ENCODE assay signal across 8 mouse cellular contexts in the genomic region with DNA sequence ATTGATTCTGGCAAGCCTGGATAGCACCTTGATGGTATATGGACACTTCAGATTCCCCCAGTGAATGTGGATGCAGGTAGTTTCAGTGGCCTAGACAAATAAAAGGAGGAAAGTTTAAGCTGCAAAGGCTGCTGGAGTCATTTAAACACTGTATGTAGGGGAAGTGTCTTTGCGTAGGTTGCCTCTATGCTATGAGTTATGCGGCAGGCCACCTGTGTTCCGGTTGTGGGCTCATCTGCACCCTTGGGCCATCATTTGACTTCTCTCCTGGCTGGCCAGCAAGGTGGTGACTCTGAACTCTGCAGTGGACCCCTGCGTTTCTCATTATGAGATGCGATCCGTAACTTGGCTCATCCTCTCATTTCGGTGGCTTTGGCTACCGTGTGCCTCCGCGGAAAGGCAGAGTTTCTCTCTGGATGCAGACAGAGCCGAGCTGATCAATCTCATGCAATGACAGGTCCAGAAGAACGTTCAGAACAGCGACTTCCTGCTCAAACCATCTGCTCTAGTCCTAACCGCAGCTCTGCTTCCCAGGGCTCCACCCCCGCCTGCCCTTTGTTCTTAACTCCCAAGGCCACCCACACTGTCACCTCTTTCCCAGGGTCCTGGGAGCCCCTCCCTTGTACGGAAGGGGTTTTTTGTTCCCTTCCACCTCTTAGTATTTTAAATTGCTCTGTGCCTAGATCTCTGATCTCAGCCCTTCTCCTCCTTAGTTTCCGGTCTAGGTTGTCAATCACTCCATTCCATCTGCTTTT. TPM values are rescaled to one million over a fixed set of nuclear protein-coding genes. Genes with fewer than 3 reads are reported as not detected.
A peak's percentile ranks its signal among the peaks of the same experiment; 100 is the strongest.
DNase-seq lines count a peak whose midpoint lies in the region; ATAC-seq lines count a peak whose summit lies in the region.

No protein-coding gene starts in this region.

- no peak for ATAC-seq in limb, embryonic 11.5 days (ENCODE audit: insufficient number of reproducible peaks, low FRiP score, low TSS enrichment, low read depth)
- peak; percentile 79 for ATAC-seq in midbrain, embryonic 16.5 days

- peak overlapping the region; percentile 70 for H3K27ac ChIP-seq in forebrain, embryonic 10.5 days
- H3K27ac ChIP-seq in limb, embryonic 11.5 days (replicated peaks; ENCODE audit: low read depth, low read length): no peak overlapping the region
- peak overlapping the region; percentile 72 for H3K27ac ChIP-seq in midbrain, embryonic 16.5 days (ENCODE audit: low read length)

- WGBS in forebrain, embryonic 10.5 days: 31% methylated on average over 17 of the region's 17 CpGs
- WGBS in limb, embryonic 11.5 days: 35% methylated on average over 17 of the region's 17 CpGs
- WGBS in midbrain, embryonic 16.5 days: 34% methylated on average over 17 of the region's 17 CpGs

- H3K4me1 ChIP-seq in forebrain, embryonic 10.5 days: peaks cover 51% of the 10 kb centered on the region
- H3K4me1 ChIP-seq in limb, embryonic 11.5 days (ENCODE audit: control insufficient read depth, insufficient read depth, low read length): 0 out of 2 replicates have a peak, but pooled peaks cover 6% of the 10 kb centered on the region
- H3K4me1 ChIP-seq in midbrain, embryonic 16.5 days (ENCODE audit: control insufficient read depth, insufficient read depth, low read length): peaks cover 14% of the 10 kb centered on the region

- peak overlapping the region; percentile 36 for H3K4me3 ChIP-seq in forebrain, embryonic 10.5 days
- no peak overlapping the region for H3K4me3 ChIP-seq in limb, embryonic 11.5 days (ENCODE audit: low read depth, low read length)
- peak overlapping the region; percentile 4; the same call in 1 of the 2 replicates for H3K4me3 ChIP-seq in midbrain, embryonic 16.5 days (ENCODE audit: low read depth, low read length)

- H3K36me3 ChIP-seq in forebrain, embryonic 10.5 days (replicated peaks): no peaks in the 10 kb centered on the region
- no peaks in the 10 kb centered on the region for H3K36me3 ChIP-seq in limb, embryonic 11.5 days (ENCODE audit: control insufficient read depth, insufficient read depth, low read length)
- no peaks in the 10 kb centered on the region for H3K36me3 ChIP-seq in midbrain, embryonic 16.5 days (ENCODE audit: control insufficient read depth, insufficient read depth, low read length)

- H3K9me3 ChIP-seq in forebrain, embryonic 10.5 days: no peaks in the 10 kb centered on the region
- H3K9me3 ChIP-seq in limb, embryonic 11.5 days (ENCODE audit: control insufficient read depth, low read length): no peaks in the 10 kb centered on the region
- no peaks in the 10 kb centered on the region for H3K9me3 ChIP-seq in midbrain, embryonic 16.5 days (replicated peaks; ENCODE audit: control insufficient read depth, low read length, poor library complexity, severe bottlenecking)

- H3K4me2 ChIP-seq in limb, embryonic 11.5 days (ENCODE audit: low read depth, severe bottlenecking): no peak overlapping the region; the same call in 1 of the 2 replicates
- peak overlapping the region; percentile 42 for H3K4me2 ChIP-seq in midbrain, embryonic 16.5 days (ENCODE audit: low read length)

- peak; percentile 87 for DNase-seq in heart, adult 11 months
- DNase-seq in heart, adult 8-10 months (ENCODE audit: low spot score): no peak
- DNase-seq in adrenal gland, postnatal 36 days: peak; percentile 70 to 77
- DNase-seq in forebrain, embryonic 10.5 days (ENCODE audit: extremely low spot score, low spot score): peak; percentile 51
- peak; percentile 70 for DNase-seq in induced T-regulatory cell, adult 2 months (ENCODE audit: low read depth)
- DNase-seq in limb, embryonic 11.5 days (ENCODE audit: low spot score): peak; percentile 30
- peak; percentile 56 for DNase-seq in thymus, postnatal 4 days

- H3K9ac ChIP-seq in limb, embryonic 11.5 days (ENCODE audit: low read length): no peak overlapping the region
- H3K9ac ChIP-seq in midbrain, embryonic 16.5 days (ENCODE audit: low read depth, low read length): 0 out of 2 replicates have a peak overlapping the region, but pooled peaks have one; percentile 1

- H3K27me3 ChIP-seq in forebrain, embryonic 10.5 days (ENCODE audit: poor library complexity, severe bottlenecking): peaks cover 38% of the 10 kb centered on the region
- H3K27me3 ChIP-seq in limb, embryonic 11.5 days (ENCODE audit: control insufficient read depth, insufficient read depth, low read length): no peaks in the 10 kb centered on the region
- no peaks in the 10 kb centered on the region for H3K27me3 ChIP-seq in midbrain, embryonic 16.5 days (ENCODE audit: control insufficient read depth, insufficient read depth, low read depth, low read length)

RNA-seq across cellular contexts. Expression of a gene that starts 20.3 kb away (rescaled TPM):
- total RNA-seq in heart, adult 8-10 months (2022): 1 to 10 TPM; 1.2 to 2.7 (median 2.1) TPM
- 1 to 10 TPM; 1.3 to 4.7 TPM for total RNA-seq in adrenal gland, postnatal 36 days (2021)
- 2.2 TPM in 2 replicates for polyA plus RNA-seq in forebrain, embryonic 10.5 days (2016; fragmentation: Nextera tagmentation; extraction: Ambion mirVana)
- 2.0 and 2.3 TPM in 2 replicates for polyA plus RNA-seq in limb, embryonic 11.5 days (2014; fragmentation: Nextera tagmentation; extraction: Ambion mirVana)
- polyA plus RNA-seq in midbrain, embryonic 16.5 days (2015; fragmentation: Nextera tagmentation; extraction: Ambion mirVana): 11.3 and 11.9 TPM in 2 replicates
